Mouse (Mus musculus): ENCODE results near the gene Tdrd6. TPM values are rescaled to one million over a fixed set of nuclear protein-coding genes. Genes with fewer than 3 reads are reported as not detected.
A peak's percentile ranks its signal among the peaks of the same experiment; 100 is the strongest.

The Tdrd6 gene
- polyA plus RNA-seq, 1 experiment from 2014 or later = not detected

- no peaks in the 10 kb centered on the region for H3K9me3 ChIP-seq
- H3K27me3 ChIP-seq (ENCODE audit: insufficient read depth, poor library complexity, severe bottlenecking) = no peaks in the 10 kb centered on the region
- no peak overlapping the region for H3K4me3 ChIP-seq
- H3K36me3 ChIP-seq = no peaks in the 10 kb centered on the region
- peak; percentile 54 for DNase-seq (ENCODE audit: low spot score)
- 82% methylated on average over 3 of the region's 3 CpGs for WGBS
- H3K4me1 ChIP-seq = peaks cover 29% of the 10 kb centered on the region; the same call in 1 of the 2 replicates
- 0 out of 2 replicates have a peak overlapping the region, but pooled peaks have one; percentile 19 for H3K27ac ChIP-seq
Measured at GRCm38 (mm10) chr17:43645136-43645535, 15.0 kb upstream of the Tdrd6 start.

GRCm38 (mm10) chr17:43644375-43644774 lies 14.3 kb upstream of the Tdrd6 start:
- peak; percentile 75 for DNase-seq (ENCODE audit: low spot score)
- no peaks in the 10 kb centered on the region for H3K27me3 ChIP-seq (ENCODE audit: insufficient read depth, poor library complexity, severe bottlenecking)
- H3K4me1 ChIP-seq = peaks cover 29% of the 10 kb centered on the region; the same call in 1 of the 2 replicates
- H3K36me3 ChIP-seq = no peaks in the 10 kb centered on the region
- H3K9me3 ChIP-seq = no peaks in the 10 kb centered on the region
- no peak overlapping the region for H3K27ac ChIP-seq
- WGBS = 24% methylated on average over 7 of the region's 7 CpGs
- no peak overlapping the region for H3K4me3 ChIP-seq

GRCm38 (mm10) chr17:43643191-43643590 lies 13.1 kb upstream of the Tdrd6 start:
- 36% methylated on average over 7 of the region's 7 CpGs for WGBS
- H3K4me1 ChIP-seq = peaks cover 26% of the 10 kb centered on the region; the same call in 1 of the 2 replicates

DNA sequence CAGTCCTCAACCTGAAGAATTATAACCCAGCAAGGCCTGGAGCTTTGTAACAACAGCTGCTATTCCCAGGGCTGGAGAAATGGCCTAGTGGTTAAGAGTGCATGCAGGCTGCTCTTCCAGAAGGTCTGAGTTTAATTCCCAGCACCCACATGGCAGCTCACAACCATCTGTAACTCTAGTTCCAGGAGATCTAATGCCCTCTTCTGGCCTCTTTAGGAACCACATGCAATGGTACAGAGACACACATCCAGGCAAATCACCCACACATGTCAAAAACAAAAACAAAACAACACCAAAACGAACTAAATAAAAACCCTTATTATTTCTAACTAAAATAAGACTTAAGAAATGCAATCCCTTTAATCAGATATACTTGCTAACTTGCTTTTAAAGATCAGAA lies 10.7 kb upstream of the Tdrd6 start:
- 80% methylated on average over 1 of the region's 1 CpGs for WGBS
- Histone ChIP-seq H3K4me1 (peaks cover 13% of the 10 kb centered on the region; the same call in 1 of the 2 replicates), H3K4me3 (no peak overlapping the region), H3K27ac (no peak overlapping the region), H3K27me3 (ENCODE audit: insufficient read depth, poor library complexity, severe bottlenecking) (no peaks in the 10 kb centered on the region), H3K36me3 (no peaks in the 10 kb centered on the region), H3K9me3 (no peaks in the 10 kb centered on the region)
- DNase-seq (ENCODE audit: low spot score) = peak; percentile 2

More at GRCm38 (mm10) chr17:43643191-43643590, 13.1 kb upstream of the Tdrd6 start:
- Histone ChIP-seq H3K27ac (no peak overlapping the region), H3K27me3 (ENCODE audit: insufficient read depth, poor library complexity, severe bottlenecking) (no peaks in the 10 kb centered on the region), H3K4me3 (no peak overlapping the region), H3K9me3 (no peaks in the 10 kb centered on the region), H3K36me3 (no peaks in the 10 kb centered on the region)
- peak; percentile 71 for DNase-seq (ENCODE audit: low spot score)

DNA sequence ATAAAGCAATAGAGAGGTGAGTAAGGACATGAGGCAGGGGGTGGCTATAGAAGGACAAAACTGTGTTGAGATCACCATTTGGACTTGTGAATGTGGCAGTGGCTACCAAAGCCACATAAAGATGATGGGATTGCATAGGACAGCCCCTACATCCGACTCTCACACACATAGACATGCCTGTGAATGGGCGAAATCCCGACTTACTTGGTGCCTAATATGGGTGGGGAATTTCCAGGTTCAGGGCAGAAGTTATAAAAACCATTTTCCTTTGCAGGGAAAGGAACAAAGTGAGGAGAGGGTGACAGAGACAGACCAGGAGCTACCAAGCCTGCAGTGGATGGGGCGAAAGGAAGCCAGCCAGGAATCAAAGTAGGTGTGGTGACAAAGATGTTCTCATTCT lies 7.0 kb upstream of the Tdrd6 start:
- Histone ChIP-seq H3K9me3 (no peaks in the 10 kb centered on the region), H3K4me3 (no peak overlapping the region), H3K27ac (no peak overlapping the region), H3K36me3 (no peaks in the 10 kb centered on the region), H3K27me3 (ENCODE audit: insufficient read depth, poor library complexity, severe bottlenecking) (peaks cover 7% of the 10 kb centered on the region), H3K4me1 (no peaks in the 10 kb centered on the region)
- 87% methylated on average over 4 of the region's 4 CpGs for whole genome bisulfite sequencing
- peak; percentile 66 for DNase-seq (ENCODE audit: low spot score)

GRCm38 (mm10) chr17:43630427-43630760 lies 295 bp upstream of the Tdrd6 start:
- Histone ChIP-seq H3K36me3 (no peaks in the 10 kb centered on the region), H3K4me1 (peaks cover 17% of the 10 kb centered on the region), H3K27ac (peak overlapping the region; percentile 56), H3K9me3 (no peaks in the 10 kb centered on the region), H3K27me3 (ENCODE audit: insufficient read depth, poor library complexity, severe bottlenecking) (peaks cover 71% of the 10 kb centered on the region), H3K4me3 (peak overlapping the region; percentile 61)
- DNase-seq (ENCODE audit: low spot score) = peak; percentile 75
- 46% methylated on average over 13 of the region's 13 CpGs for whole genome bisulfite sequencing

DNA sequence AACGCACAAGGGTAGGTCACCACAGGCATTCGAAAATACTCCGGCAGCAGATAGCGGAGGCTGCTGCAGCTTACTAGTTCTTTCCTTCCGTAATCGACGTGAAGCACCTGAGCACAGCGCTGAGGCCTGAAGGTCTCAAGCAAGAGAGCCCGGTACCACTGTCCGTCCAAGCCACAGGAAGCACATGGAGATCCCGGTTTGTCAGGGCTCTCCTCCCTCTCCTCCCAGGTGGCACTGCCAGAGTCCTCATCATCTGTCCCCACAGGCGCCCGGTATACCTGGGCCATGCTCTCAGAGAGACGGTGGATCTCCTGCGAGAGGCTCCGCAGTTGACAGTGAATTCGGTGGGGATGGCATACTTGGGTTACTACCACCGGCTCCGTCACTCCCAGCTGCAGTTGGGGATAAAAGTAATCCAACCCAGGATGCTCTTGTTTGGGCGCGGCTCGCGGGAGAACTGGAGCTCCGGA lies 1.0 kb downstream of the Tdrd6 start:
- H3K27me3 ChIP-seq (ENCODE audit: insufficient read depth, poor library complexity, severe bottlenecking) = peaks cover 71% of the 10 kb centered on the region
- peak; percentile 75 for DNase-seq (ENCODE audit: low spot score)

DNA sequence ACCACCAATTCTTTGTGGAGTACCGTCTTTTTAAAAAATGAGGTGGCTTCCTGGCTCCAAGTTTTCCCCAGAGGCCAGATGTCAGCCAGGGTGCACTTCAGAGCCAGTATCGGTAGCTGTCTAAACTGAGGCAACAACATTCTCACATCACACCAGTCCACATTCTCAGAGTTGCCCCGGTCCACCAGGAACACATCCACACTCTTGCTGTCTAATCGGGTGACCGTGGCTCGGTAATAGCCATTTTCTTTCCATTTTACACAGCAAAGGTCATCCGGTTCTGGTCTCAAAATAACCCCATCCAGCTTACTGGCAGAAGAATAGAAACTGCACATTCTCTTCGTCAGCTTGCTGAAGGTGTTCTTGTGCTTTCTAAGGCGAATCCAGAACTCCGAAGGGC lies 1.9 kb downstream of the Tdrd6 start:
- no peaks in the 10 kb centered on the region for H3K9me3 ChIP-seq
- H3K36me3 ChIP-seq = no peaks in the 10 kb centered on the region
- H3K27me3 ChIP-seq (ENCODE audit: insufficient read depth, poor library complexity, severe bottlenecking) = peaks cover 71% of the 10 kb centered on the region
- H3K4me3 ChIP-seq = no peak overlapping the region
- H3K4me1 ChIP-seq = peaks cover 17% of the 10 kb centered on the region
- no peak overlapping the region for H3K27ac ChIP-seq
- WGBS = 87% methylated on average over 10 of the region's 10 CpGs
- peak; percentile 71 for DNase-seq (ENCODE audit: low spot score)

More for the DNA sequence above, 1.0 kb downstream of the Tdrd6 start:
- no peaks in the 10 kb centered on the region for H3K36me3 ChIP-seq
- WGBS = 19% methylated on average over 24 of the region's 24 CpGs
- H3K4me3 ChIP-seq = peak overlapping the region; percentile 61
- peaks cover 17% of the 10 kb centered on the region for H3K4me1 ChIP-seq
- H3K9me3 ChIP-seq = no peaks in the 10 kb centered on the region
- H3K27ac ChIP-seq = no peak overlapping the region

GRCm38 (mm10) chr17:43622076-43622475 lies 8.0 kb downstream of the Tdrd6 start:
- Histone ChIP-seq H3K36me3 (no peaks in the 10 kb centered on the region), H3K27ac (no peak overlapping the region), H3K9me3 (no peaks in the 10 kb centered on the region), H3K27me3 (ENCODE audit: insufficient read depth, poor library complexity, severe bottlenecking) (peaks cover 14% of the 10 kb centered on the region; the same call in 1 of the 2 replicates), H3K4me1 (no peaks in the 10 kb centered on the region), H3K4me3 (no peak overlapping the region)
- DNase-seq (ENCODE audit: low spot score) = peak; percentile 11
- WGBS = 86% methylated on average over 10 of the region's 10 CpGs

GRCm38 (mm10) chr17:43619156-43619555 lies 10.9 kb downstream of the Tdrd6 start:
- no peaks in the 10 kb centered on the region for H3K36me3 ChIP-seq

DNA sequence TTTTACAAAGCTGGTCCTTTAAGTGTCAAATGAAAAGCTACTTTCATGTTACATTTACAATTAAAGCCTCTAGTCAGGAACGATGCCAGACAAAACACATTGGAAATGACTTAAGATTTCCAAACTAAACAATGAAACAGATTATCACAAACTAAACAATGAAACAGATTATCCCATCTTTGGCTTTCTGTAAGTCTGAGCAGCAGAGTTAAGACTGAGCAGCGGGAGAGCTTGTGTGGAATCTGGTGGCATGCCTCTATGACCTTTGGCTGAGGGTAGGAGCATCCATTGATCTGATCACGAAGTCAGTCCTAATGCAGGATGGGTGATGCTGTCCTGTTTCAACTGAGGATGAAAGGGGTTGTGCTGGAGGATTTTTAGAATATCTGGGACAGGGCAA lies 17.9 kb downstream of the Tdrd6 start:
- no peak for DNase-seq (ENCODE audit: low spot score)
- Histone ChIP-seq H3K27ac (no peak overlapping the region), H3K9me3 (no peaks in the 10 kb centered on the region), H3K27me3 (ENCODE audit: insufficient read depth, poor library complexity, severe bottlenecking) (peaks cover 5% of the 10 kb centered on the region; the same call in 1 of the 2 replicates), H3K4me1 (no peaks in the 10 kb centered on the region), H3K4me3 (no peak overlapping the region), H3K36me3 (no peaks in the 10 kb centered on the region)
- 47% methylated on average over 3 of the region's 3 CpGs for WGBS

More at GRCm38 (mm10) chr17:43619156-43619555, 10.9 kb downstream of the Tdrd6 start:
- 92% methylated on average over 9 of the region's 9 CpGs for WGBS
- Histone ChIP-seq H3K27ac (no peak overlapping the region), H3K4me1 (no peaks in the 10 kb centered on the region), H3K4me3 (no peak overlapping the region), H3K9me3 (no peaks in the 10 kb centered on the region), H3K27me3 (ENCODE audit: insufficient read depth, poor library complexity, severe bottlenecking) (no peaks in the 10 kb centered on the region)
- peak; percentile 6 for DNase-seq (ENCODE audit: low spot score)

GRCm38 (mm10) chr17:43611586-43611985 lies 18.5 kb downstream of the Tdrd6 start:
- DNase-seq (ENCODE audit: low spot score) = no peak
- Histone ChIP-seq H3K9me3 (no peaks in the 10 kb centered on the region), H3K36me3 (no peaks in the 10 kb centered on the region), H3K27me3 (ENCODE audit: insufficient read depth, poor library complexity, severe bottlenecking) (peaks cover 5% of the 10 kb centered on the region; the same call in 1 of the 2 replicates), H3K27ac (no peak overlapping the region), H3K4me1 (no peaks in the 10 kb centered on the region), H3K4me3 (no peak overlapping the region)
- WGBS = 20% methylated on average over 7 of the region's 7 CpGs

GRCm38 (mm10) chr17:43606704-43607103 lies 23.4 kb downstream of the Tdrd6 start:
- no peaks in the 10 kb centered on the region for H3K9me3 ChIP-seq
- 0 out of 2 replicates have a peak, but pooled peaks cover 5% of the 10 kb centered on the region for H3K27me3 ChIP-seq (ENCODE audit: insufficient read depth, poor library complexity, severe bottlenecking)
- H3K4me3 ChIP-seq = no peak overlapping the region
- 5% methylated on average over 3 of the region's 3 CpGs for WGBS
- no peak for DNase-seq (ENCODE audit: low spot score)
- H3K27ac ChIP-seq = no peak overlapping the region
- no peaks in the 10 kb centered on the region for H3K4me1 ChIP-seq
- H3K36me3 ChIP-seq = no peaks in the 10 kb centered on the region

- no peak for DNase-seq (ENCODE audit: low spot score)
- Histone ChIP-seq H3K27ac (no peak overlapping the region), H3K9me3 (0 out of 2 replicates have a peak, but pooled peaks cover 4% of the 10 kb centered on the region), H3K4me3 (no peak overlapping the region), H3K27me3 (ENCODE audit: insufficient read depth, poor library complexity, severe bottlenecking) (no peaks in the 10 kb centered on the region), H3K4me1 (no peaks in the 10 kb centered on the region), H3K36me3 (no peaks in the 10 kb centered on the region; the same call in 1 of the 2 replicates)
- WGBS = 59% methylated on average over 4 of the region's 4 CpGs
Measured at GRCm38 (mm10) chr17:43598706-43599105, 31.4 kb downstream of the Tdrd6 start.
